Mouse (Mus musculus): ENCODE data around the gene Arhgap42. TPM values are rescaled to one million over a fixed set of nuclear protein-coding genes. Genes with fewer than 3 reads are reported as not detected.

Gene Arhgap42
- polyA plus RNA-seq (2015; fragmentation: Illumina TruSeq; extraction: RNeasy Lipid Tissue Mini Kit (QIAGEN cat#74804); ENCODE audit: low read depth, low replicate concordance), result 8.1 TPM

GRCm38 (mm10) chr9:9238438-9239391 lies at the start of gene Arhgap42:
Gene Arhgap42, minus strand, starts transcription at chr9:9239101.

GRCm38 (mm10) chr9:8971491-8971890 lies 267.4 kb downstream of the Arhgap42 start, which contains the start of gene Gm16485:
Gene Gm16485, plus strand, starts transcription at chr9:8971791.

Data from brain, adult 10 weeks (tissue).